Mouse (Mus musculus): ENCODE measurements around the gene Tmem9.

Tmem9 gene

GRCm38 (mm10) chr1:136007211-136008158, at the start of gene Tmem9:
Gene Tmem9, plus strand, starts transcription at chr1:136008150.
- DNase-seq (ENCODE audit: low read depth, low spot score): peak; percentile 89

- DNase-seq (ENCODE audit: low read depth, low spot score): peak; percentile 50
Observed at GRCm38 (mm10) chr1:135958483-135958882, 49.5 kb upstream of the Tmem9 start.

- DNase-seq (ENCODE audit: low read depth, low spot score): no peak
Observed at GRCm38 (mm10) chr1:135963177-135963576, 44.8 kb upstream of the Tmem9 start.

GRCm38 (mm10) chr1:135964561-135964960, 43.4 kb upstream of the Tmem9 start:
- no peak for DNase-seq (ENCODE audit: low read depth, low spot score)

- no peak for DNase-seq (ENCODE audit: low read depth, low spot score)
Observed at GRCm38 (mm10) chr1:135967739-135968138, 40.2 kb upstream of the Tmem9 start.

GRCm38 (mm10) chr1:135970486-135970885, 37.5 kb upstream of the Tmem9 start:
- DNase-seq (ENCODE audit: low read depth, low spot score): no peak

- DNase-seq (ENCODE audit: low read depth, low spot score): no peak
Observed at GRCm38 (mm10) chr1:135972576-135972975, 35.4 kb upstream of the Tmem9 start.

- no peak for DNase-seq (ENCODE audit: low read depth, low spot score)
Observed at GRCm38 (mm10) chr1:135984105-135984504, 23.8 kb upstream of the Tmem9 start.

- DNase-seq (ENCODE audit: low read depth, low spot score): no peak
Observed at GRCm38 (mm10) chr1:135989876-135990275, 18.1 kb upstream of the Tmem9 start.

GRCm38 (mm10) chr1:135993470-135993869, 14.5 kb upstream of the Tmem9 start:
- no peak for DNase-seq (ENCODE audit: low read depth, low spot score)

GRCm38 (mm10) chr1:135997537-135997936, 10.4 kb upstream of the Tmem9 start:
- DNase-seq (ENCODE audit: low read depth, low spot score): peak; percentile 68

- DNase-seq (ENCODE audit: low read depth, low spot score): no peak
Observed at GRCm38 (mm10) chr1:135999720-136000287, 8.1 kb upstream of the Tmem9 start.

- no peak for DNase-seq (ENCODE audit: low read depth, low spot score)
Observed at GRCm38 (mm10) chr1:136001438-136001837, 6.5 kb upstream of the Tmem9 start.

- peak; percentile 74 for DNase-seq (ENCODE audit: low read depth, low spot score)
Observed at GRCm38 (mm10) chr1:136006292-136006748, 1.6 kb upstream of the Tmem9 start, which contains the start of gene Igfn1. Gene Igfn1, minus strand, starts transcription at chr1:136006342.

GRCm38 (mm10) chr1:136008159-136008533, 196 bp downstream of the Tmem9 start:
- DNase-seq (ENCODE audit: low read depth, low spot score): no peak

- no peak for DNase-seq (ENCODE audit: low read depth, low spot score)
Observed at GRCm38 (mm10) chr1:136010247-136010646, 2.3 kb downstream of the Tmem9 start.

- DNase-seq (ENCODE audit: low read depth, low spot score): no peak
Observed at GRCm38 (mm10) chr1:136013513-136013912, 5.6 kb downstream of the Tmem9 start.

GRCm38 (mm10) chr1:136014796-136015502, 7.0 kb downstream of the Tmem9 start:
- no peak for DNase-seq (ENCODE audit: low read depth, low spot score)

GRCm38 (mm10) chr1:136017307-136017706, 9.4 kb downstream of the Tmem9 start:
- no peak for DNase-seq (ENCODE audit: low read depth, low spot score)

- DNase-seq (ENCODE audit: low read depth, low spot score): peak; percentile 91
Observed at GRCm38 (mm10) chr1:136017907-136018313, 10.0 kb downstream of the Tmem9 start.

GRCm38 (mm10) chr1:136018390-136019189, 10.6 kb downstream of the Tmem9 start:
- DNase-seq (ENCODE audit: low read depth, low spot score): peak; percentile 8
